Mouse (Mus musculus) C2C12 (cell line): ENCODE results near the gene 2010300C02Rik. TPM values are rescaled to one million over a fixed set of nuclear protein-coding genes. Genes with fewer than 3 reads are reported as not detected.

Source experiments
- H3K27me3 ChIP-seq: one replicate; pipeline ENCODE4 v1.6.1; 2011; ENCODE audit not compliant: control insufficient read depth, insufficient read depth, insufficient read length
- H3K36me3 ChIP-seq: one replicate; pipeline ENCODE4 v1.6.1; 2011; ENCODE audit not compliant: control insufficient read depth, insufficient read depth
- H3K4me3 ChIP-seq: one replicate; pipeline ENCODE4 v1.5.1; 2011; ENCODE audit warnings: mild to moderate bottlenecking, control low read depth; ENCODE audit not compliant: poor library complexity, insufficient read depth, severe bottlenecking
- H3K79me2 ChIP-seq: one replicate; pipeline ENCODE4 v1.6.1; 2011; ENCODE audit not compliant: control insufficient read depth, insufficient read depth
- H3K79me3 ChIP-seq: one replicate; pipeline ENCODE4 v1.6.1; 2011; ENCODE audit warnings: low read depth, control low read depth
- H3ac ChIP-seq: one replicate; pipeline ENCODE3; 2011; ENCODE audit warnings: low read depth; ENCODE audit not compliant: control insufficient read depth, insufficient read length
- CEBPB ChIP-seq: IDR thresholded peaks from one replicate; pipeline ENCODE4 v1.6.1; 2011; ENCODE audit warnings: low read depth, mild to moderate bottlenecking, control low read depth, moderate library complexity
- CTCF ChIP-seq: IDR thresholded peaks from one replicate; pipeline ENCODE4 v1.5.1; 2011; ENCODE audit not compliant: control insufficient read depth, insufficient read depth, insufficient read length
- FOSL1 ChIP-seq: IDR thresholded peaks from one replicate; pipeline ENCODE4 v1.8.0; 2011; ENCODE audit warnings: mild to moderate bottlenecking, low read length; ENCODE audit not compliant: poor library complexity, insufficient read depth, severe bottlenecking
- MAX ChIP-seq: IDR thresholded peaks from one replicate; pipeline ENCODE4 v1.6.1; 2011; ENCODE audit warnings: mild to moderate bottlenecking, control low read depth
- MYOD1 ChIP-seq: IDR thresholded peaks from one replicate; pipeline ENCODE4 v1.6.1; 2011; ENCODE audit warnings: low read depth; ENCODE audit not compliant: control insufficient read depth, insufficient read length
- MYOG ChIP-seq: IDR thresholded peaks from one replicate; pipeline ENCODE4 v1.6.1; 2011; ENCODE audit not compliant: control insufficient read depth, insufficient read length; ENCODE audit errors: extremely low read depth
- USF1 ChIP-seq: IDR thresholded peaks from one replicate; pipeline ENCODE4 v1.6.1; 2011; ENCODE audit warnings: low read depth, mild to moderate bottlenecking, control low read depth, moderate library complexity
- polyA plus RNA-seq: library from polyadenylated mRNA; unstranded; fragments of >200 nt; fragmentation: generic; extraction: Trizol; gene quantifications from one replicate; pipeline ENCODE4 v1.2.1, GENCODE M21; 2012; ENCODE audit warnings: missing spikeins

The 2010300C02Rik gene
- polyA plus RNA-seq, 1 experiment: not detected

DNA sequence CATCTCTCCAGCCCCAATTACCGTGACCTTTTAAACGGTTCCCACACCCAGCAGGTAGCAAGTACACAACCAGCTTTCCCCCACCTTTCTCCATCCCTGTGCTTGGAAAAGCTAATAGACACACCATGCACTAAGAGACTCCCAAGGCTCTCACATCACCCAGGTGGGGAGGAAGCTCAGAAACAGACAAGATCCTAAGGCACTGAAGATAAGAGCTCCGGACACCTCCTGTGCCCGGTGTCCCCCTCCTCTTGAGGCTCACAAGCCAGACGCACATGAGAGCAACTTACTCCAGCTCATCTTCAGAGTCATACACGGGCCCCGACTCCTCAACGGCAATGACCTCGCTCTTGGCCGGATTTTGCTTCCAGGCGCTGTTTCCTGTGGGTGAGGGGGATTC lies 82.3 kb downstream of the 2010300C02Rik start:
- TF ChIP-seq CTCF (no peak), CEBPB (no peak), MYOD1 (no peak), FOSL1 (no peak), MAX (no peak), MYOG (no peak), USF1 (no peak)
- H3K79me2 ChIP-seq: no peaks in the 10 kb centered on the region
- no peaks in the 10 kb centered on the region for H3K79me3 ChIP-seq
- H3K27me3 ChIP-seq: peaks cover 6% of the 10 kb centered on the region
- no peaks in the 10 kb centered on the region for H3K36me3 ChIP-seq
- no peak overlapping the region for H3K4me3 ChIP-seq
- no peak overlapping the region for H3ac ChIP-seq

DNA sequence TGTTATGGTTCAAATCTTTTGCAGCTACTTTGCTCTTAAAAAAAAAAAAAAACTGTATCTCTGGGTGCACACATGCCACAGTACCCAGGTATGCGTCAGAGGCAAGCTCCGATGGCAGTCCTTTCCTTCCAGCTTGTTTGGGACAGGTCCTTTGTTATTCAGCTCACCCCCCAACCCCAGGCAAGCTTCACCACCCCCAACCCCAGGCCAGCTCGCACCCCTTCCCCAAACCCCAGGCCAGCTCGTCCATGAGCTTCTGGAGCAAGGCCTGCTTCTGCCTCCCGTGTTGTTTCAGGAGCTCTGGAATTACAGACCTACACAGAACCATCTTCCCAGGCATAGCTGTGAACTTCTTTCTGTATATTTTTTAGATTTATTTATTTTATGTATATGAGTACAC lies 83.1 kb downstream of the 2010300C02Rik start:
- Histone ChIP-seq H3ac (no peak overlapping the region), H3K79me3 (no peaks in the 10 kb centered on the region), H3K4me3 (no peak overlapping the region), H3K27me3 (peaks cover 12% of the 10 kb centered on the region), H3K36me3 (no peaks in the 10 kb centered on the region), H3K79me2 (no peaks in the 10 kb centered on the region)
- TF ChIP-seq CTCF (no peak), MYOD1 (no peak), FOSL1 (no peak), CEBPB (no peak), MYOG (no peak), MAX (no peak), USF1 (no peak)

DNA sequence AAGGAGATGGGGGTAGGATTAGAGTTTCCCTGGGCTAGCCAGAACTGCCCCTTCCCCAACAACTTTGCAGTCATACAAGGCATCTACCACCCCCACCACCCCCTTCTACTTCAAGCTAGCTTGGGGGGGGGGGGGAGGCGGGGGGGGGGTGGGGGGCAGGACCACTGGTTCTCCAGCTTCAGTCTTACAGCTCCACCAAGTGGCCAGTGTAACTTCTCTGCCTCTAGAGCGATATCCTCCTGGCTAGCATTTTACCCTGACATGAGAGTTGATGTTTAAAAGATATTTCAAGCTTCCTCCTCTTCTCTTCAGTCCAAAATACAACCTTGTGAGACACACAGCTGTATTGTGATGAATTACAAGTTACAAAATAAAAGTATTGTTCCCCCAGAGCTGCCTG lies 83.7 kb downstream of the 2010300C02Rik start:
- no peak overlapping the region for H3ac ChIP-seq
- TF ChIP-seq MYOG (no peak), CEBPB (no peak), USF1 (no peak), FOSL1 (no peak), CTCF (no peak), MYOD1 (no peak), MAX (no peak)

DNA sequence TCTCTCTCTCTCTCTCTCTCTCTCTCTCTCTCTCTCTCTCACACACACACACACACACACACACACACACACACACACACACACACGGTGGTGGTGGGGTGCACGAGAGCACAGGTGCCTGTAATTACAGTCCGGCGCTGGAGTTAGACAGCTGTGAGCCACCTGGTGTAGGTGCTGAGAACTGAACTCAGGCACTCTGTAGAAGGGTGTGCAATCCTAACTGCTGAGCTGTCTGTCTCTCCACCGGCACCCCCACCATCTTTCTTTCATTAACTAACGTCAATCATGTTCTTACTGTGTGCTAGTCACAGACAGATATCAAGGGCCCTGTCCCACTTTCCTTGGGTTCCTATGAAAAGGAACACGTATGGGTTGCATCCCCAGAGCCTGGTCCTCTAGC lies 84.2 kb downstream of the 2010300C02Rik start:
- H3K36me3 ChIP-seq: no peaks in the 10 kb centered on the region
- no peaks in the 10 kb centered on the region for H3K79me2 ChIP-seq
- TF ChIP-seq MYOD1 (no peak), MYOG (no peak), CEBPB (no peak), USF1 (no peak), MAX (no peak), CTCF (no peak), FOSL1 (no peak)
- H3K4me3 ChIP-seq: no peak overlapping the region
- no peak overlapping the region for H3ac ChIP-seq
- peaks cover 12% of the 10 kb centered on the region for H3K27me3 ChIP-seq
- no peaks in the 10 kb centered on the region for H3K79me3 ChIP-seq

More for the DNA sequence above, 83.7 kb downstream of the 2010300C02Rik start:
- no peaks in the 10 kb centered on the region for H3K79me3 ChIP-seq
- no peak overlapping the region for H3K4me3 ChIP-seq
- peaks cover 12% of the 10 kb centered on the region for H3K27me3 ChIP-seq
- H3K79me2 ChIP-seq: no peaks in the 10 kb centered on the region
- H3K36me3 ChIP-seq: no peaks in the 10 kb centered on the region

DNA sequence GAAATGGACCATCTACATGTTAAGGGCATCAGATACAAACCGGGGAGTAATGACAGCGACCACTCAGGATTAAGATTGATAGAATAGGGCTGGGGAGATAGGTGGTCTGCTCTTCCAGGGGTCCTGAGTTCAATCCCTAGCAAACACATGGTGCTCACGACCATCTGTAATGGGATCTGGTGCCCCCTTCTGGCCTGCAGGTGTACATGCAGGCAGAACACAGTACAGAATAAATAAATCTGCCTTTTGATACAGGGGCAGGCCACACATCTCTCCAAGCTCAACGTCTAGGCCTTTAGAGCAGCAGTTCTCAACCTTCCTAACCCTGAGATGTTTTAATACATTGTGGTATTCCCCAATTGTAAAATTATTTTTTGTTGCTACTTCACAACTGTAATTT lies 85.2 kb downstream of the 2010300C02Rik start:
- TF ChIP-seq USF1 (no peak), MYOG (no peak), CEBPB (no peak), CTCF (peak; percentile 58), FOSL1 (no peak)
- Histone ChIP-seq H3K27me3 (peaks cover 12% of the 10 kb centered on the region), H3K4me3 (no peak overlapping the region), H3K79me3 (no peaks in the 10 kb centered on the region), H3K79me2 (no peaks in the 10 kb centered on the region), H3K36me3 (no peaks in the 10 kb centered on the region), H3ac (no peak overlapping the region)

DNA sequence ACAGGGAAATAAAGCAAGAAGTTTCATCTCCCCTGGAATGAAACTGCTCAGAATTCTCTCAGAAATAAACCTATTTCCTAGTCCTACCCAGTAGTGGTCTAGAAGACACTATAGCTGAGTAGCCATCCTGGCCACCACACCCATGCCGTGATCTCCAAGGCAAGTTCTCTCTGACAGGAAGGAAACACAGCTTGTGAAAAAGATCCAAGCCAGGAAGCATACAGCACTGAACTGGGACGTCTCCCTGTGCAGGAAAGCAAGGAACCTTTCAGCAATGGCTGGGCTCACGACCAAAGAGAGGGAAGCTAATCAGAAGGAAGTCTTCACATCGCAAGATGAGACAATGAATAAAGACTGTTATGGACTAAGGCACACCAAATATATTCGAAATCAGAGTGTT lies 86.4 kb downstream of the 2010300C02Rik start:
- Histone ChIP-seq H3K4me3 (no peak overlapping the region), H3K36me3 (no peaks in the 10 kb centered on the region), H3K27me3 (peaks cover 12% of the 10 kb centered on the region), H3K79me2 (no peaks in the 10 kb centered on the region), H3ac (no peak overlapping the region), H3K79me3 (no peaks in the 10 kb centered on the region)
- TF ChIP-seq MYOD1 (no peak), CEBPB (no peak), CTCF (no peak), MYOG (no peak), MAX (no peak), FOSL1 (no peak), USF1 (no peak)
